Mouse (Mus musculus): ENCODE measurements at regions not wholly inside any gene's neighbourhood (a gene's known extent, or its start where the extent isn't known, plus 50 kb on each side); places are given as distances from the start of the nearest gene placed in this dataset.

DNA sequence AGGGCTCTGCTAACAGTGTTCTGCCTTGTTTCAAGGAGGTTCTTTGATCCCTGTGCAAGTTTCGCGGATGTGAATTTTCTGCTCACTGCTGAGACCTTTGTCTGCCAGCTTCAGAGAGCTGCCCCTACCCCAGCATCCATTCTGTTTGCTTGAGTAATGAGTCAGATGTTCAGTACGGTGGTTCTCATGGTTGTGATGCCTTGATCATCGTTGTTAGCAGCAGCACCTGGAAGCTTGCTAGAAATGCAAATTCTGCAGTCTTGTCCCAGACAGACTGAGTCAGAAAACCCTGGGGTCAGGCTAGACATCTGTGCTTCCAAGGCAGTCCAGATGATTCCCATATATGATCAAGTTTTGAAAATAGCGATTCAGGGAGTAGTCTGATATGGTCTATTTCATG, 75.2 kb upstream of the Prdm1 start:
- Histone ChIP-seq H3K4me2 (ENCODE audit: low read depth, low read length) (no peak overlapping the region), H3K36me3 (replicated peaks; ENCODE audit: control insufficient read depth, insufficient read depth, low read depth, low read length) (no peaks in the 10 kb centered on the region), H3K4me3 (ENCODE audit: low read depth, low read length) (no peak overlapping the region), H3K27ac (replicated peaks; ENCODE audit: low read depth, low read length) (no peak overlapping the region), H3K9ac (replicated peaks; ENCODE audit: low read length) (no peak overlapping the region), H3K4me1 (ENCODE audit: control insufficient read depth, insufficient read depth, low read length) (no peaks in the 10 kb centered on the region), H3K27me3 (ENCODE audit: control insufficient read depth, insufficient read depth, low read length) (no peaks in the 10 kb centered on the region), H3K9me3 (replicated peaks; ENCODE audit: control insufficient read depth, low read length) (no peaks in the 10 kb centered on the region)
- WGBS = 66% methylated on average over 5 of the region's 5 CpGs
- no peak for DNase-seq (ENCODE audit: low spot score)
- ATAC-seq (replicated peaks; ENCODE audit: insufficient number of reproducible peaks, low FRiP score, low TSS enrichment, low read depth) = no peak

DNA sequence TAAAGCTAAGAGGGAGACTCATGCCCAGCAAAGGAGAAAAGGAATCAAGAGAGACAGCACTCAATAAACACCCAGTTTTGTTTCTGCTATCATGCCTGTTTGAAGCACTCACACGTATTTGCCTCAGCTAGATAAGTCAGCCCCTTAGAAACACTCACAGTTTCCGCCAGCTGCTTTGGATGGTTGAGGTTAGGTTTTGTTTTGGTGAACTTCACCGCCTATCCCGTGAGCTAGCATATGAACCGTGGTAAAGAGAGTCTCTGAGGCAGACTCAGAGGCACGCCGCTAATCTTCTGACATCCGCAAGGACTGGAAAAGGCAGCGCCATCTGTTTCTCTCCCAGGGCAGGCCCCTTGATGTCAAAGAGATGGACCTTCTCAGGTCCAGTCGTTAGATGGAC, 73.2 kb upstream of the Prdm1 start:
- Histone ChIP-seq H3K9ac (replicated peaks; ENCODE audit: low read length) (no peak overlapping the region), H3K4me1 (ENCODE audit: control insufficient read depth, insufficient read depth, low read length) (no peaks in the 10 kb centered on the region), H3K4me2 (ENCODE audit: low read depth, low read length) (no peak overlapping the region), H3K9me3 (replicated peaks; ENCODE audit: control insufficient read depth, low read length) (no peaks in the 10 kb centered on the region), H3K27ac (replicated peaks; ENCODE audit: low read depth, low read length) (no peak overlapping the region), H3K36me3 (replicated peaks; ENCODE audit: control insufficient read depth, insufficient read depth, low read depth, low read length) (no peaks in the 10 kb centered on the region), H3K27me3 (ENCODE audit: control insufficient read depth, insufficient read depth, low read length) (no peaks in the 10 kb centered on the region), H3K4me3 (ENCODE audit: low read depth, low read length) (no peak overlapping the region)
- DNase-seq (ENCODE audit: low spot score) (no peak), ATAC-seq (replicated peaks; ENCODE audit: insufficient number of reproducible peaks, low FRiP score, low TSS enrichment, low read depth) (no peak)
- WGBS = 73% methylated on average over 10 of the region's 10 CpGs

DNA sequence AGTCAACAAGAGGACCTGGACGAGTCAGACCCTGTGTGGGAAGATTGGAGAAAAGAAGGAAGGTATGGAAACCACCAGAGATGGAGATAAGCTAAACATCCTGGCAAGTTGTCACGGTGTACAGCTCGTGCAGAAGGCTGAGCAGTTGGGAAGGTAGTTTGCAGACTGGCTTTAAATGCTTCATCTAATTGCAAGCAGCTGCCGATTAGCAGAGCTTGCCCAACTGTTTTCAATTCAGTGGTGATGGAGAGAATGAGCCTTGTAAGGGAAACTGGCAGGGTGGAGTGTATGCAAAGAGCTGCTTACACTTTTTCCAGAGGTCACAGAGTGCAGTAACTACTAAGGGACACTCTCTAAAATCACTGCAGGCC, 71.6 kb upstream of the Prdm1 start:
- DNase-seq (ENCODE audit: low spot score) (peak; percentile 92), ATAC-seq (replicated peaks; ENCODE audit: insufficient number of reproducible peaks, low FRiP score, low TSS enrichment, low read depth) (peak; percentile 65; the same call in 1 of the 2 replicates)
- no peak overlapping the region for H3K4me3 ChIP-seq (ENCODE audit: low read depth, low read length)
- H3K9me3 ChIP-seq (replicated peaks; ENCODE audit: control insufficient read depth, low read length) = no peaks in the 10 kb centered on the region
- H3K27ac ChIP-seq (replicated peaks; ENCODE audit: low read depth, low read length) = no peak overlapping the region
- WGBS = 16% methylated on average over 4 of the region's 4 CpGs
- H3K4me2 ChIP-seq (ENCODE audit: low read depth, low read length) = peak overlapping the region; percentile 29
- no peaks in the 10 kb centered on the region for H3K27me3 ChIP-seq (ENCODE audit: control insufficient read depth, insufficient read depth, low read length)
- H3K4me1 ChIP-seq (ENCODE audit: control insufficient read depth, insufficient read depth, low read length) = no peaks in the 10 kb centered on the region
- no peaks in the 10 kb centered on the region for H3K36me3 ChIP-seq (replicated peaks; ENCODE audit: control insufficient read depth, insufficient read depth, low read depth, low read length)
- H3K9ac ChIP-seq (replicated peaks; ENCODE audit: low read length) = no peak overlapping the region

DNA sequence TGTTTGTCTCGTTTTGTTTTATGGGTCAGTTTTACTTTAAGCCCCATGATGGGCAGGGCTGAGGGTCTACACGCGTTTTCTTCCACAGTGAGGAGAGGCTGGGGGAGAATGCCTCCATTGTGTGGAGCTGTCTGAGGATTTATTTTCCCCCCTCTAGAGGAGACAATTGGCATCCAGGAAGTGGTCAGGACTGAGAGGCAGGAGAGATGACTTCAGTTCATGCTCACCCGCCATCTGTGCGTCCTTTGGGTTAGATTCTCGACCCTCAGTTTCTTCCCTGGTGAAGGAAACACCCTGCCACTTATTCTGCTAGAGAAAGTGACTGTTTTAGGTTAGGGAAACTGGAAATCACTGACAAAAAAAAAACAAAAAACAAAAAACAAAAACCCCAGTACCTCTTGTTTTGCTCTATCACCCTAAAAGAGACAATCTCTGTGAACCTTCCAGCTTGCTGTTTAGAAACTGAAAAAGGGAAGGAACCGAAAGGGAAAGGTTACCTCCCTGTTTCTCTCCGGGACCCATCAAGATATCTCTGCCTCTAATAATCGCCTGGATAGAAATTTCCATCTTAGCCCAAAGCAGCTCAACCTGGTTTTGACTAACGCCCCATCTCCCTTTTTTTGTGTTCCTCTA, 71.1 kb upstream of the Prdm1 start:
- ATAC-seq (replicated peaks; ENCODE audit: insufficient number of reproducible peaks, low FRiP score, low TSS enrichment, low read depth) (no peak), DNase-seq (ENCODE audit: low spot score) (no peak)
- no peaks in the 10 kb centered on the region for H3K9me3 ChIP-seq (replicated peaks; ENCODE audit: control insufficient read depth, low read length)
- no peaks in the 10 kb centered on the region for H3K27me3 ChIP-seq (ENCODE audit: control insufficient read depth, insufficient read depth, low read length)
- WGBS = 31% methylated on average over 10 of the region's 10 CpGs
- H3K27ac ChIP-seq (replicated peaks; ENCODE audit: low read depth, low read length) = 0 out of 2 replicates have a peak overlapping the region, but pooled peaks have one; percentile 5
- no peak overlapping the region for H3K4me3 ChIP-seq (ENCODE audit: low read depth, low read length)
- no peaks in the 10 kb centered on the region for H3K36me3 ChIP-seq (replicated peaks; ENCODE audit: control insufficient read depth, insufficient read depth, low read depth, low read length)
- no peak overlapping the region for H3K9ac ChIP-seq (replicated peaks; ENCODE audit: low read length)
- H3K4me1 ChIP-seq (ENCODE audit: control insufficient read depth, insufficient read depth, low read length) = no peaks in the 10 kb centered on the region
- H3K4me2 ChIP-seq (ENCODE audit: low read depth, low read length) = peak overlapping the region; percentile 29; the same call in 1 of the 2 replicates

DNA sequence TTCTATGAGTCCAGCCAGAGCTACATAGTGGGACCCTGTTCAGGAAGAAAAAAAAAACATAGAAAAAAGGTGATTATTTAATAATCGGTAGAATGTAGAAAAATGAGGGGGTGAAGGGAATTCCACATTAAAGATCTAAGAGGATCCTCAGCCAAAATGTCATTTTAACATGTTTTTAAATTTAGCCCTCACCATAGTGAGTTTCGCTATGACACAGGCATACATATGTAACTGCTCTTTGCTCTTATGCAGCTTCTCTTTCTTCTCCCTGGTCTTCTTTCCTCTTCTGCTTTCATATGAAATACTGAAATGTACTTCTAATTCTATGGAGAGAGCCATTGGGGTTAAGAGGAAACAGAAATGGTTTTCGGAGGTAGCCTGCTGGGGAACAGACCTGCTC, 70.3 kb upstream of the Prdm1 start:
- DNase-seq (ENCODE audit: low spot score) = no peak
- Histone ChIP-seq H3K27me3 (ENCODE audit: control insufficient read depth, insufficient read depth, low read length) (no peaks in the 10 kb centered on the region), H3K4me2 (ENCODE audit: low read depth, low read length) (no peak overlapping the region), H3K4me3 (ENCODE audit: low read depth, low read length) (no peak overlapping the region), H3K9ac (replicated peaks; ENCODE audit: low read length) (no peak overlapping the region), H3K36me3 (replicated peaks; ENCODE audit: control insufficient read depth, insufficient read depth, low read depth, low read length) (no peaks in the 10 kb centered on the region), H3K4me1 (ENCODE audit: control insufficient read depth, insufficient read depth, low read length) (no peaks in the 10 kb centered on the region), H3K9me3 (replicated peaks; ENCODE audit: control insufficient read depth, low read length) (no peaks in the 10 kb centered on the region), H3K27ac (replicated peaks; ENCODE audit: low read depth, low read length) (no peak overlapping the region)
- no peak for ATAC-seq (replicated peaks; ENCODE audit: insufficient number of reproducible peaks, low FRiP score, low TSS enrichment, low read depth)
- WGBS = 78% methylated on average over 3 of the region's 3 CpGs

DNA sequence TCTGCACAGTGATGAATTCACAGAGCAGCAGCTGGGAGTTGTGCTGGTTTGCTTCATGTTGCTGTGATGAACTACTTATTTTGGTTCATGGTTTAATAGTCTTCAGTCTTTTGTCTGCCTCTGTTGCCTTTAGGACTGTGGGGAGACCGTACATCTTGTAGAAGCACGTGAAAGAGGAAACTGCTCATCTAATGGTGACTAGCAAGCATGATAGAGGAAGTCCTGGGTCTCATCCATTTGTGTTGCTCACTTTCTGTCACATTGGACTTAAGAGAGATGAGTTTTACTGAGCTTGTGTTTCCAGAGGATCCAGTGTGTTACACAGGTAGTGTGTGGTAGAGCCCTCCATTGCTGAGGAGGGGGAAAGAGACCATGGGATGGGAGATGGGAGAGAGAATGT, 67.6 kb upstream of the Prdm1 start:
- H3K9me3 ChIP-seq (replicated peaks; ENCODE audit: control insufficient read depth, low read length) = no peaks in the 10 kb centered on the region
- H3K4me3 ChIP-seq (ENCODE audit: low read depth, low read length) = no peak overlapping the region
- H3K9ac ChIP-seq (replicated peaks; ENCODE audit: low read length) = no peak overlapping the region
- no peak overlapping the region for H3K4me2 ChIP-seq (ENCODE audit: low read depth, low read length)
- DNase-seq (ENCODE audit: low spot score) (no peak), ATAC-seq (replicated peaks; ENCODE audit: insufficient number of reproducible peaks, low FRiP score, low TSS enrichment, low read depth) (no peak)
- H3K36me3 ChIP-seq (replicated peaks; ENCODE audit: control insufficient read depth, insufficient read depth, low read depth, low read length) = no peaks in the 10 kb centered on the region
- no peaks in the 10 kb centered on the region for H3K27me3 ChIP-seq (ENCODE audit: control insufficient read depth, insufficient read depth, low read length)
- H3K4me1 ChIP-seq (ENCODE audit: control insufficient read depth, insufficient read depth, low read length) = no peaks in the 10 kb centered on the region
- 89% methylated on average over 2 of the region's 2 CpGs for WGBS
- H3K27ac ChIP-seq (replicated peaks; ENCODE audit: low read depth, low read length) = no peak overlapping the region

DNA sequence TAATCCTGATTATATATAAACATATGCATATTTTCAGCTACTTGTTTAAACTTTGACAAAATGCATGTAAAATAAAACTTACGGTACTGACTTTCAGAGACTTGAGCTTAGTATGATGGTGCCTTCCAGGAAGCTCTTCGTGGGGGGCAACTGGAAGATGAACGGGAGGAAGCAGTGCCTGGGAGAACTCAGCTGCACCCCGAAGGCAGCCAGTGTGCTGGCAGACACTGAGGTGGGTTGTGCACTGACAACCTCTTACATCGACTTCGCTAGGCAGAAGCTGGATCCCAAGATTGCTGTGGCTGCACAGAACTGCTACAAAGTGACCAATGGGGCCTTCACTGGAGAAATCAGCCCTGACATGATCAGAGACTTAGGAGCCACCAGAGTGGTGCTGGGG, 61.5 kb upstream of the Prdm1 start:
- DNase-seq (ENCODE audit: low spot score) (no peak), ATAC-seq (replicated peaks; ENCODE audit: insufficient number of reproducible peaks, low FRiP score, low TSS enrichment, low read depth) (no peak)
- no peaks in the 10 kb centered on the region for H3K27me3 ChIP-seq (ENCODE audit: control insufficient read depth, insufficient read depth, low read length)
- no peak overlapping the region for H3K4me2 ChIP-seq (ENCODE audit: low read depth, low read length)
- H3K4me3 ChIP-seq (ENCODE audit: low read depth, low read length) = no peak overlapping the region
- H3K36me3 ChIP-seq (replicated peaks; ENCODE audit: control insufficient read depth, insufficient read depth, low read depth, low read length) = no peaks in the 10 kb centered on the region
- no peak overlapping the region for H3K9ac ChIP-seq (replicated peaks; ENCODE audit: low read length)
- no peaks in the 10 kb centered on the region for H3K9me3 ChIP-seq (replicated peaks; ENCODE audit: control insufficient read depth, low read length)
- H3K4me1 ChIP-seq (ENCODE audit: control insufficient read depth, insufficient read depth, low read length) = no peaks in the 10 kb centered on the region
- WGBS = 87% methylated on average over 6 of the region's 6 CpGs
- no peak overlapping the region for H3K27ac ChIP-seq (replicated peaks; ENCODE audit: low read depth, low read length)

DNA sequence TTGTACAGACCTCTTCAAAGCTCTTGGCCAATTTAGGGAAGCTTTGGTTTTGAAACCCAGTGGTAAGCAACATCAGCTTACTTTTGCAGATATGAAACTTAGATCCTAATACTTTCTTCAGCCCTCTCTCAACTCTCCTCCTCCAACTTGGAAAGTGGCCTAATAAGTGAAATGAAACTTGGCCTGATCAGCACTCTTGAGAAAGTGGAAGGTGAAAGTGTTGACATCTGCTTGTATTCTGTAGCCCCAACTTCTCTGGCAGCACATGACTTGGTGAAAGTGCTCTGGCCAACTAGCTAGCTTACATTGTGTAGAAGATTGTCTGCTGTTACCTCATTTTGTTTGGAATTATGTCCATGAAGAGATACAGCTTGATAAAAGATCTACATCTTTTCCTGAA, 61.1 kb upstream of the Prdm1 start:
- Histone ChIP-seq H3K36me3 (replicated peaks; ENCODE audit: control insufficient read depth, insufficient read depth, low read depth, low read length) (no peaks in the 10 kb centered on the region), H3K4me3 (ENCODE audit: low read depth, low read length) (no peak overlapping the region), H3K4me1 (ENCODE audit: control insufficient read depth, insufficient read depth, low read length) (no peaks in the 10 kb centered on the region), H3K27me3 (ENCODE audit: control insufficient read depth, insufficient read depth, low read length) (no peaks in the 10 kb centered on the region), H3K27ac (replicated peaks; ENCODE audit: low read depth, low read length) (no peak overlapping the region), H3K9me3 (replicated peaks; ENCODE audit: control insufficient read depth, low read length) (no peaks in the 10 kb centered on the region), H3K4me2 (ENCODE audit: low read depth, low read length) (no peak overlapping the region), H3K9ac (replicated peaks; ENCODE audit: low read length) (no peak overlapping the region)
- DNase-seq (ENCODE audit: low spot score) (no peak), ATAC-seq (replicated peaks; ENCODE audit: insufficient number of reproducible peaks, low FRiP score, low TSS enrichment, low read depth) (no peak)
